Mouse (Mus musculus): ENCODE data around the gene Ube2i. TPM values are rescaled to one million over a fixed set of nuclear protein-coding genes. Genes with fewer than 3 reads are reported as not detected.

Ube2i gene
- polyA plus RNA-seq, 1 experiment from 2014 or later: 372 TPM

Small RNA genes lying within 50 kb of the gene (microRNA-seq; reads per million reads assigned to microRNA genes)
- not detected for gene Mir3547

Other genes starting within 250 kb of the Ube2i start
- gene Tmem204, start 191.0 kb downstream of the Ube2i start, polyA plus RNA-seq (2015; fragmentation: Nextera tagmentation; extraction: Ambion mirVana): 18.0 and 19.4 TPM in 2 replicates
- 25.1 and 29.0 TPM in 2 replicates for gene Telo2, start 158.7 kb downstream of the Ube2i start, polyA plus RNA-seq (2015; fragmentation: Nextera tagmentation; extraction: Ambion mirVana)
- 0.11 and 0.15 TPM in 2 replicates for gene Ptx4, start 153.9 kb downstream of the Ube2i start, polyA plus RNA-seq (2015; fragmentation: Nextera tagmentation; extraction: Ambion mirVana)
- gene Clcn7, start 141.2 kb downstream of the Ube2i start, polyA plus RNA-seq (2015; fragmentation: Nextera tagmentation; extraction: Ambion mirVana): 15.7 and 17.9 TPM in 2 replicates
- not detected in 2 replicates for gene Ccdc154, start 112.2 kb downstream of the Ube2i start, polyA plus RNA-seq (2015; fragmentation: Nextera tagmentation; extraction: Ambion mirVana)
- 0.27 and 0.28 TPM in 2 replicates for gene Gm38655, start 99.2 kb downstream of the Ube2i start, polyA plus RNA-seq (2015; fragmentation: Nextera tagmentation; extraction: Ambion mirVana)
- 22.0 and 25.2 TPM in 2 replicates for gene BC003965, start 90.1 kb downstream of the Ube2i start, polyA plus RNA-seq (2015; fragmentation: Nextera tagmentation; extraction: Ambion mirVana)
- 4.3 and 4.5 TPM in 2 replicates for gene Unkl, start 86.2 kb downstream of the Ube2i start, polyA plus RNA-seq (2015; fragmentation: Nextera tagmentation; extraction: Ambion mirVana)
- gene Gnptg, start 34.5 kb downstream of the Ube2i start, polyA plus RNA-seq (2015; fragmentation: Nextera tagmentation; extraction: Ambion mirVana): 27.9 and 28.2 TPM in 2 replicates
- 27.4 and 31.7 TPM in 2 replicates for gene Tsr3, start 34.5 kb downstream of the Ube2i start, polyA plus RNA-seq (2015; fragmentation: Nextera tagmentation; extraction: Ambion mirVana)
- 0.57 and 0.69 TPM in 2 replicates for gene Baiap3, start 18.3 kb downstream of the Ube2i start, polyA plus RNA-seq (2015; fragmentation: Nextera tagmentation; extraction: Ambion mirVana)
- gene Prss34, start 23.8 kb upstream of the Ube2i start, polyA plus RNA-seq (2015; fragmentation: Nextera tagmentation; extraction: Ambion mirVana): 0.16 TPM in 1 of 2 replicates, not detected in the other
- gene Prss28, start 34.0 kb upstream of the Ube2i start, polyA plus RNA-seq (2015; fragmentation: Nextera tagmentation; extraction: Ambion mirVana): not detected in 2 replicates
- gene Prss29, start 44.0 kb upstream of the Ube2i start, polyA plus RNA-seq (2015; fragmentation: Nextera tagmentation; extraction: Ambion mirVana): not detected in 2 replicates
- gene Tpsab1, start 70.9 kb upstream of the Ube2i start, polyA plus RNA-seq (2015; fragmentation: Nextera tagmentation; extraction: Ambion mirVana): not detected in 2 replicates
- gene Tpsb2, start 91.7 kb upstream of the Ube2i start, polyA plus RNA-seq (2015; fragmentation: Nextera tagmentation; extraction: Ambion mirVana): not detected in 2 replicates
- gene Tpsg1, start 94.7 kb upstream of the Ube2i start, polyA plus RNA-seq (2015; fragmentation: Nextera tagmentation; extraction: Ambion mirVana): 0.78 TPM in 1 of 2 replicates, not detected in the other
- 6.5 and 8.1 TPM in 2 replicates for gene Cacna1h, start 159.2 kb upstream of the Ube2i start, polyA plus RNA-seq (2015; fragmentation: Nextera tagmentation; extraction: Ambion mirVana)
- 0.23 and 0.47 TPM in 2 replicates for gene Tekt4, start 180.0 kb upstream of the Ube2i start, polyA plus RNA-seq (2015; fragmentation: Nextera tagmentation; extraction: Ambion mirVana)
- 0.28 and 0.33 TPM in 2 replicates for gene Sstr5, start 222.7 kb upstream of the Ube2i start, polyA plus RNA-seq (2015; fragmentation: Nextera tagmentation; extraction: Ambion mirVana)